Mouse (Mus musculus) liver, postnatal 0 days (tissue): ENCODE results near the gene Sema5b.

ENCODE experiments used
- CTCF ChIP-seq: sonication (generic); IDR thresholded peaks from 2 replicates; pipeline ENCODE4 v1.5.1; 2016; ENCODE audit warnings: antibody characterized with exemption, low read depth
- EP300 ChIP-seq: IDR thresholded peaks from 2 replicates; pipeline ENCODE4 v1.6.1; 2016; ENCODE audit warnings: antibody characterized with exemption, low read depth, mild to moderate bottlenecking

DNA sequence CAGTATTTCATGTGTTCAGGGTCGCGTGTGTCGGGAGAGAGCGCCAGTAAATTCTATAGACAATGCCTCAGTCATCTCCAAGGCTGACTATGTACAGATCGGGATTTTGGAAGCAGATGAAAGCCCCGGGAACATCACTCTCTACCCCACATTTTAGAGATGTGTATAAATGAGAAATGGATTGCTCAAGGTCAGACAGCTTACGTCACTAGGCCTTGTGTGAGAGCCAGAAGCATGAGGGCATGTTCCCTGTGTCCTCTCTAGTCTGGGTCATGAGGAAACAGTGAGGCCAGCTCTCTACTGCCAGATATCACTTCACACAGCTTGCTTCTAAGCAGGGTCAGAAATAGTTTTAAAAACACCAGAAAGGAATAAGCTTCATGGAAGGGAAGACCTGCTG is 150.7 kb downstream of the Sema5b start:
- TF ChIP-seq EP300 (no peak), CTCF (no peak)
